Mouse (Mus musculus): ENCODE results near the gene Gm20695. TPM values are rescaled to one million over a fixed set of nuclear protein-coding genes. Genes with fewer than 3 reads are reported as not detected.

Gm20695 gene
- total RNA-seq, 2 experiments from 2014 or later = 0.44 to 0.55 TPM

DNA sequence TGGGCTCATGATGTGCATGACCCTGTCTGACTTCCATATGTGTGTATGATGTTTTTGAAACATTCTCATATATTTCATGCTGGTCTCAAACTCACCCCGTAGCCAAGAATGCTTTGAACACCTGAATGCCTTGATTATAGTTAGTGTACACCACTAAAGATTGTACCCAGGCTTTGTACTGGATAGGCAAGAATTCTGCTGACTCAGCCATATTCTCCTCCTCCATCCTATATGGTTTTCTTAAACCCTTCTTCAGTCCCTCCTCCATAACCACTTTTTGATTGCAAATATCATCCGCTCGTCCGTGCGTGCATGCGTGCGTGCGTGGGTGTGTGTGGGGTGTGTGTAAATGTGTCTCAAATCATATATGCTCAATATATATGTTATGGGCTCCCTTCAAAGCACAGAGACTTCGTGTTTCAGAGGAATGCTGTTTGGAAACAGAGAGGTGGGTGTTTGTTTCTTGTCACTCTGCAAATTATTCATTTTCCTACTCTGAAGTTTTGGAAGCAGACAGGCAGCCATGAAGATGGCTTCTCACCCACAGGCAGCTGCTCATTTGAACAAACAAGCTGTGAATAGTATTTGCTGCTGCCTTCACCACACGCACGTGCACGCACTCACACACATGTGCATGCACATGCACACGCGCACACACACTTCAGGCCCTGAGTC is 7.3 kb downstream of the Gm20695 start:
- intact Hi-C loops (cut with DNase I) = no loop called here
- peak in 1 of 2 experiments; percentile 54 for DNase-seq (ENCODE audit: low spot score in 2 of 2)

DNA sequence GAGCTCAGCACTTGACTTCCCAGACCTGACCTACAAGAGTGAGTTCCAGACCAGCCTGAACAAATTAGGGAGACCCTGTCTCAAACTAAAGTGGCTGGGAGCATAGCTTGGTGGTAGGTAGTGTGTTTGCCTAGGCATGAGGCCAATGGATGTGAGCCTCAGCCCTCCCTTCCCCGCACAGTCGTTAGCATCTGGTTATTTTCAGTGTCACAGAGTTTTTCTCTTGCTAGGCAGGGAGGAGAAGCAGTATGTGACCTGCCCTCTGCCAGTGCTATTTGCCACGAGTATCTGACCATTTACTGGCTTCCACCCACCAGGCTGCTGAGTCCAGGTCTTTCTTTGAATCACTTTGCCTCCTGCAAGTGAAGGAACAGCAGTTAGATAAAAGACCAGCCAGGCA is 9.3 kb downstream of the Gm20695 start:
- intact Hi-C loops (cut with DNase I) = no loop called here
- no peak for DNase-seq (ENCODE audit: low spot score in 2 of 2)

DNA sequence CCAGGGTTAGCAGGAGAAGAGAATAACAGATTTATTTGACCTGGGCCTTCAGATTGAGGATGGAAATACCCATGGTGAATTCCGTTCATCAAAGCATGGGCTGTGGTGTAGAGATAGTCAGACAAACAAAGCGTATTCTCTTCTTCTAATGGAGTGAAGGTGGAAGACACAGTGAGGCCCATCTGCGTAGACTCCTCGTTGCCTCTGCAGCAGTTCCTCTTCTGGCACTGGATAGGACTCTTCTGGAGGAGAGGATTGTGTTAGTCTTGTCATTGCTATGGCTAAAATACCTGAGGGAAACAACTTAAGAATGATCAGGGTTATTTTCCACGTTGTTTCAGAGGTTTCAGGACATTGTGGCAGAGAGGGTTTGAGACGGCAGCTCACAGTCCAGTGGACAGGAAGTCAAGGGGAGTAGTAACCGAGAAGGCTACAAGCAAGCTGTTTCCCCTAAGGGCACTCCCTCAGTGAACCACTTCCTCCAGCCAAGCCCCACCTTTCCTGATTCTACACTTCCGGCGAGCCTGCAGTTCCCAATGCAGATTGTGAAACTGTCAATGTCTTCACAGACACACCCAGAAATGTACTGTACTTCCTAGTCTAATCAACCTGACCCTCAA is 10.8 kb downstream of the Gm20695 start:
- intact Hi-C loops (cut with DNase I) = no loop called here
- DNase-seq (ENCODE audit: low spot score in 2 of 2) = no peak

DNA sequence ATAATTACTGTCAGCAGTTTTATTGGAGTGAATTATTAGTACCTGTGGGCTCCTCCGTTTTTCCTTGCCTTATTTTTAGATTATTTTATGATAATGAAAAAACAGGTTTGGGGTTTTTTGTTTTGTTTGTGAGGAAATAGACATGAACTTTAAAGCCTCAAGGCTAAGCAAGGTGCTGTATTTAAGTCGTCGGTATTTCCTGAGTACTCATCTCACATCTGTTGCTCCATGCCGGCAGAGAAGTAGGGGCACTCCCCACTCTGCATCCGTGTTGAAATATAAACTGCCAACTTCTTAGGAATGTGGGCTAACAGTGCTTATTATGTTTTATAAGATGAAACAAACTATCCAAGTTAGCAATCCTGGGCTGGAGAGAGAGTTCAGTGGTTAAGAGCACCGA is 11.6 kb downstream of the Gm20695 start:
- no peak for DNase-seq (ENCODE audit: low spot score in 2 of 2)
- intact Hi-C loops (cut with DNase I) = no loop called here

DNA sequence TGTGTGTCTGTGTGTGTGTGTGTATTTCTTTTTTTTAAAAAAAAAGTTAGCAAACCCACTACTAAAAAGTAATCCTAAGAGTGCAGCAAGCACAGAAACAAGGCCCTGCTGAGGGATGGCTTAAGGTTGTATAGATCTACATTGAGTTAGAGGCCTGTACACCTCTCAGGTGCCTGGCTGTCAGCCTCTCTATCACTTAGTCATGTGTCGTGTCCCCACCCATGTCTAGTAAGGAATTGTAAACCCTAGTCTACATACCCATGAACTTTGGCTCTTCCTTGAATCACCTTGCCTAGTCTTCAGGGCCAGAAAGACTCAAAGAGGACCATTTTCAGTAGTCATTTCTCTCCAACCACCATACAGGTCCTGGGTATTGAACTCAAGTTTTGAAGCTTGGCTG is 12.1 kb downstream of the Gm20695 start:
- DNase-seq (ENCODE audit: low spot score in 2 of 2) = no peak
- intact Hi-C loops (cut with DNase I) = no loop called here

DNA sequence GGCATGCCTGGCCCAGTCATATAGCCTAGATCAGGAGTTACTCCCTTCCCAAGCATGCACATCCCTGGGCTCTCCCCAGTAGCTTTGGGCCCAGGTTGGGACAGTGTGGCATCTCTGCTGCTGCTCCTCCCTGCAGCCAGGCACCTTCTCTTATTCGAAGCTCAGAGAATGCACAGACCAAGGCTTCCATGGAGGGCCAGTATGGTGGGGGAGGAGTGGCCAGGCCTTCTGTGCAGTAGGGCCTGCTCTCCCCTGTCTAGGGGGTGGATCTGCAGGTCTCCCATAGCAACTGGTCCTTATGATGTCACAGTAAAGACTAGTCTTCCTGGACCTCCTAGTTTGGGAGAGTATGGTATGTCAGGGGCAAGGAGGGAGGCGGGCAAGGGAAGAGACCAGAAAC is 23.0 kb downstream of the Gm20695 start:
- intact Hi-C loops (cut with DNase I) = loop anchor here (10.0 kb wide), 1 partner anchor 163 kb away; the partner anchor contains the start of gene Zfp263
- no peak for DNase-seq (ENCODE audit: low spot score in 2 of 2)

DNA sequence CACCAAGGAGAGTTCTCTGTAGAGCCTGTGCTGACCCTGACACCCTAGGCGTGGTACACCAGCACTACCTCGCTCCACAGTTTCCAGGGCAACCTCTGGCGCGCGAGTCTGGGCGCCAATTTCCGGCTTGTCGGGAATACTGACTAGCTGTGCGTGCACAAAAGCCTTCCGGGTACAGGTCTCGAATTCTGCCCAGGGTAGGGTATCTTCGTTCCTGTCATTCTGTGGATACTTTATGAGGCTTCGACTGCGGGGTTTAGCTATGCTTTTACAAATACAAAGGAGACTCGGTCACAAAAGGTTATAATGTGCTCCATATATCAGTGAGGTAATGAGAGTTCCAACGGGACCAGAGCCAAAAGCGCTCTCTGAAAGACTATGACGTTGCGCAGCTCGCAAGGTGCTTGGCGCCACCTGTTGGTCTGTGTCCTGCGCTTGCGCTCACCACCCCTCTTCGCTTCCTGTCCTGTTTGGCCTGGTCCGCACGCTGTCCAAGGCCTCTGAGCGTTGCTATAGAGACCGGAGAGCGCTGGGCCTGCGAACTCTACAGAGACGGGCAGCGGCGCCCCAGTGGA is 24.2 kb downstream of the Gm20695 start, which contains the start of the genes 1700037C18Rik and Cluap1:
Gene 1700037C18Rik (minus strand): TSS at position 153 of the 575 bp plus-strand sequence.
Gene Cluap1 (plus strand): TSS at position 265 of the 575 bp plus-strand sequence.
- intact Hi-C loops (cut with DNase I) = loop anchor here (1.0 to 10.0 kb wide), 2 partner anchors 24 to 164 kb away; partner anchors contain the start of genes Gm20695, Zfp263 and Zfp597
- peak; percentile 95 to 96 for DNase-seq (ENCODE audit: low spot score in 2 of 2)

DNA sequence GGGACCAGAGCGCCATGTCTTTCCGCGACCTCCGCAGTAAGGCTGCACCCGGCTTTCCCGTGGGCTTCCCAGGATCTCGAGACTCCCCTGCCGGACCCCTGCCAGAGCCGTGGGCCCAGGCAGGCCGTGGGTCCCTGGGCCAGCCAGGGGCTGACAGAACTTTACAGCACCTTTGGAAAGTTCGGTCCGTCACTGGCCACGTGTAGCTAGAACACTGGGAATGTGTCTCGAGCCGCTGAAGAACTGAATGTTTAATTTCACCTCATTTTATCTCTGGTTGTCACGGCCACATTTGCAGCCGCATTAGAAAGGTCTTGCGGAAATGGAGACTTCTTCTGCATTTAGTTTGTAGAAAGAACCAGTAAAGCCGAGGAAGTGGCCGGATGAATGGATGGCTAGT is 24.7 kb downstream of the Gm20695 start:
- intact Hi-C loops (cut with DNase I) = loop anchor here (10.0 kb wide), 1 partner anchor 164 kb away; the partner anchor contains the start of gene Zfp263
- no peak for DNase-seq (ENCODE audit: low spot score in 2 of 2)

DNA sequence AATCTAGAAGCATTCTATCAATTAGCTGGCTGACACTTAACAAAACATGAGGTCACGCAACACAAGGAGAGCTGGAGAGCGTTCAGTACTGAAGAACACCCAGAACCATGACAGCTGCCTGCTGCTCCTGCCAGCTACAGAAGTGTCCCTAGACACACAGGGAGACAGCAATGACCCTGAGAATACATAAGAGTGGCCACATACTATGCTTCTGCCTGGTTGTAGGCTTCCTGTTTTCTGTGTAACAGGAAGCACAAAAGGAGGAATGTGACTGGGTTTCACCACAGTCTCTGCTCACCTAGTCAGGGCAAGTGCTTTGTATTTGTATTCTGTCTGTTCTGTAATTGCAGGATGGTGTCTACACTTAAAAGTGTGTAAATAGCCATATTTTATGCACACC is 36.3 kb downstream of the Gm20695 start:
- intact Hi-C loops (cut with DNase I) = loop anchor here (5.0 kb wide), 1 partner anchor 62 kb away; no protein-coding TSS in a partner anchor
- no peak for DNase-seq (ENCODE audit: low spot score in 2 of 2)

DNA sequence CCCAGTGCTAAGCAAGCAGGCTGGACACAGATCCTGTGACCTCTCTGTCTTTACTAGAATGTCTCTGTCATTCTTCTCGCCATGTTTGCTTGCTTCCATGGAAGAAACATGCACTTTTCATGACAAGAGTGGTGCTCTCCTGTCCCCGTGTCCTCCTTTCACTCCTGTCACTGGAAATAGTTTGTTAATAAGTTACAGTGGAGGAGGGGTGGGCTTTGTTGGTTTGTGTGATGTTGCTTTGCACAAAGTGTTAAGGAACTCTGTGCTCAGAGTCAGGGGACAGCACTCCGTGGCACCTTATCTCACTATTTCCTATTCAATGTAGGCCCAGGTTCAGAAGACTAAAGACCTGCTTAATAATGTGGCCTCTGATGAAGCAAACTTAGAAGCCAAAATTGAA is 39.1 kb downstream of the Gm20695 start:
- intact Hi-C loops (cut with DNase I) = loop anchor here (5.0 kb wide), 1 partner anchor 59 kb away; no protein-coding TSS in a partner anchor
- no peak for DNase-seq (ENCODE audit: low spot score in 2 of 2)

DNA sequence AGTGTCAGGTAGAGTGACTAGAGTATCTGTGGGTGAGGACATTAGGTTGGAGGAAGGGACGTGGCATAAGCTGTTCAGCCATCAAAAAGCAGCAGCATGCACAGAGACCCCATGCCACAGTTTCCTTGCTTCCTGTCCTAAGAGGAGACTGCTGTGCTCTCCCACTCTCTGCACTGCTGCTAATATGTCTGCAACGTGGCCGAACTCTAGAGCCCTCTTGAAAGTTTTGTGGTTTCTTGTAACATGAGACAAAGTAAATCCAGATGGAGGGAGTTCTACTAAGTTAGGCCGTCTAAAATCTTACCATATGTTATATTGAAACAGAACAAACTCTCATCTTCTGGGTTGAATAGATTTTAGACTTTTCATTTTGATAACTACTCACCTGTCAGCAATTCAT is 39.5 kb downstream of the Gm20695 start:
- DNase-seq (ENCODE audit: low spot score in 2 of 2) = no peak
- intact Hi-C loops (cut with DNase I) = loop anchor here (5.0 kb wide), 1 partner anchor 58 kb away; no protein-coding TSS in a partner anchor

DNA sequence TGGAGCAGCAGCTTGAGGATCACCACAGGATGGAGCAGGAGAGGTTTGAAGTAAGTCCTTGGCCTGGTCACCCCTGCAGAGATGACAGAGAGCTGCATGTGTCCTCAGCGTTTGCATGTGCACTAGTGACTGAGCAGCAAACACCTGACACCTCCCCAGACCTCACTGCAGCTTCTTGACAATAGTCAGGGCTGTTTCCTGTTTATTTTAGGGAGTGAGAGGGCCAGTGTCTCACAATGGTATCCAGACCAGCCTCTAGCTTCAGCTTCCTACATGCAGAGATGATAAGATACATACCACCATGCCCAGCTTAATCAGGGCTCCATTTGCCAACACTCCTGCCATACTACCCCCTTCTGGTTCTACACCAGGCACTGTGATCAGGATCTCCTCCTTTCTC is 44.1 kb downstream of the Gm20695 start:
- intact Hi-C loops (cut with DNase I) = no loop called here

DNA sequence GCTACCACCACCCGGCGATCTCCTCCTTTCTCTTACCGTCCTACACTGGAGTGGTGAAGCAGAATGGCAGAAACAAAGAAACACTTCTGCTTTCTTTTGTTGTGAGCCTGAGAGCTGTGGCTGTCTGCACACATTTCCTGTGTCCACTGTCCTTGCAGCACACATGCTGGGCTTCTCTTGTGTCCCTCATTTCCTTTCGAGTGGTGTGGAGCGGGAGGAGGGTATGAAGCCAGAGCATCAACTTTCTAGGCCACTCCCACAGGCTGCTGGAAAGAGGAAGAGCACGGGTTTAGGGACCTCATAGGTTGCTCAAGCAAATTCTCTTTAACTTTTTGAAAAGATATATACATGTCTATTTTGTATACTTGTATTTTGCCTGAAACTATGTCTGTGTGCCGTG is 44.7 kb downstream of the Gm20695 start:
- intact Hi-C loops (cut with DNase I) = no loop called here
- DNase-seq (ENCODE audit: low spot score in 2 of 2) = peak in 1 of 2 experiments; percentile 25

More for the DNA sequence above, 44.1 kb downstream of the Gm20695 start:
- DNase-seq (ENCODE audit: low spot score in 2 of 2) = no peak

DNA sequence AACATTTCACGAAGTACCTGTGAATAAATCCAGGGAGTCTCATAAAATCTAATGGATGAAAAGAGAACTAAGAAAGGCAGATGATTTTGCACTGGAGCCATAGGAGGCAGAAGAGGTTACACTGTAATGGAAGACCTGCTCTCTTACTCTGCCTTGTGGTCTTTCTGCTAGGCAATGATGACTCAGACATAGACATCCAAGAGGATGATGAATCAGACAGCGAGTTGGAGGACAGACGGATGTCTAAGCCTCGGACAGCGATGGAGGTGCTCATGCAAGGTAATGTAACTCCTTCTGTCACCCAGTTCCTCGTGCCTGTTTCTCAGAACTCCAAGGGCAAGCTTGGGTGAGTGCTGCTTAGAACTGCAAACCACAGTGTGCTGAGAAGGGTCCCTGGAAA is 49.1 kb downstream of the Gm20695 start:
- intact Hi-C loops (cut with DNase I) = no loop called here
- DNase-seq (ENCODE audit: low spot score in 2 of 2) = no peak

DNA sequence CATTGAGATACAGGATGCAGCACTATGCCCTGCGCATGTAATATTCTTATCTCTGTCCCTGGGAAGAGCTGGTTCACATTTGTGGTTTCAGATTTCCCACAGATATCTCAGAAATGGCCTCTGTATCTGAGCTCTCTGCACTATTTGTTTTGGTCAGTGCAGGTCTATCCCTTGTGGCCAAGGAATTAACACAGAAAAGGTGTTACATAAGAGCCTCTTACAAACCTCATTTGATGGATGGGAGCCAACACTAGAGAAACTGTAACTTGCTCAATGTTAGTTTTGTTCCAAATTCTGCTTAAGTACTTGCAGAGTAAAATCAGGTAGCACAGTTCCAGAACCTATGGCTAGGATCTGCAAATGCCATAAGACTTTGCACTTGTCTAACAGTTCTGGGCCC is 49.6 kb downstream of the Gm20695 start:
- intact Hi-C loops (cut with DNase I) = no loop called here

DNA sequence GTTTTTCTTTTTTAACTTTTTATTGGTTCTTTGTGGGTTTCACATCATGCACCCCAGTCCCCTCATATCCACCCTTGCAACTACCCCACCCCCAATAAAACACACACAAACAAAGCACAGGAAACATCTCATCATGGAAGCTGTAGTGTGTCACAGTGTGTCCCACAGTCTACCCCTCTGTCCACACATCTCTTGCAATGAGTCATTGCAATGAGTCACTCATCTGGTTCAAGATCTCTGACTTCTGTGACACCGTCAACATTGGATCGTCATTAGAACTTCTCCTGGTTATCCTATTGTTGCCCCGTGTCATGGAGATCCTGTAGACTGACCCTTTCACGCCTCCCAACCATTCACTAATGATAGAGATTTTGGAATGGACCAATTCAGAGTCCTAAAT is 50.3 kb downstream of the Gm20695 start:
- no peak for DNase-seq (ENCODE audit: low spot score in 2 of 2)
- intact Hi-C loops (cut with DNase I) = no loop called here

More for the DNA sequence above, 49.6 kb downstream of the Gm20695 start:
- DNase-seq (ENCODE audit: low spot score in 2 of 2) = no peak

DNA sequence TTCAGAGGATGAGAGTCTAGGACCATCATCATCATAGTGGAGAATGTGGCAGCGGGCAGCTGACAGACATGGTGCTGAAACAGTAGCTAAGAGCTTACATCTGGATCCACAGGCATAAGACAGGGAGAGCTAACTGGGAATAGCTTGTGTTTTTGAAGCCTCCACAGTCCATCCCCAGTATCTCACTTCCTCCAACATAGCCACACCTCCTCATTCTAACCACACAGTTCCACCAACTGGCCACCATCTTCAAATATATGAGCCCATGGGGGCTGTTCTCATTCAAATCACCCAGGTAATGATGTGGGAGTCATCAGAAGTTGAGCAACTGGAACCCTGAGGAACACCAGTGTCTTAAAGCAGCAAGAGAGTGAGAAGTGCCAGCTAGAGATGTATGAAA is 66.7 kb downstream of the Gm20695 start:
- no peak for DNase-seq (ENCODE audit: low spot score in 2 of 2)
- intact Hi-C loops (cut with DNase I) = no loop called here

DNA sequence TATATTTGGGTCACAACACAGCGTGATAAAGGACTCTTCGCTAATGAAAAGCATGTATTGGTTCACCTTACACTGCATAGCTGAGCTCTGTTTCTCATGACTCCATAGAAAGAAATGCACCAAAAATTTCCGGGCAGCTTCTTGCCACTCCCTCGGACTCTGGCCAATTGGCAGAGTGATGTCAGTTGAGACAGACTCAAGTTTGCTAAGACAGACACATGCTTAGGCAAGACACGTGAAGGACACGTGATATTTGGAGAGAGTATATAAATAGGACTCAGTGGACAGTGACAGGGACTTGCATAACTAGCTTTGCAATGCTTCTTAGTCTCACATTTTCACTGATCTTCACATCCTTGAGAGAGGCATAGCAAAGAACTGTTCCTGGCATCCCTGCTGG is 71.9 kb downstream of the Gm20695 start:
- intact Hi-C loops (cut with DNase I) = no loop called here
- DNase-seq (ENCODE audit: low spot score in 2 of 2) = peak in 1 of 2 experiments; percentile 13

DNA sequence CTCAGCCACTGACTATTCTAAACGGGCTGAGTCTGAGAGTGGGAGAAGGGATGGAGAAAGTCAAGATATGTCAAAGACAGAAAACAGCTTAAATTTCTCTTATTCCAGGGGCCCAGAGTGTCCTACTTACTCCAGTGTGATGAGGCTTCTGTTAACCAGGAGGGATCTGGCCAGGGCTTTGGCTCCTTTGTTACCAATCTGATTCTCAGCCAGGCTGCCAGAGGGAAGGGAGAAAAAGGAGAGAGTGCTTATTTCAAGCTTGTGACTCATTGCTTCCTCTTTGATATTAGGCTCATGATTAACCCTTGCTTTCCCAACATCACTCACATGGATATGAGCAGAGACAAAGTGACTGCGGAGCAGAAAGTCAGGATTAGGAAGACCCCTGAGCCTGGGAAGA is 74.8 kb downstream of the Gm20695 start:
- no peak for DNase-seq (ENCODE audit: low spot score in 2 of 2)
- intact Hi-C loops (cut with DNase I) = no loop called here

DNA sequence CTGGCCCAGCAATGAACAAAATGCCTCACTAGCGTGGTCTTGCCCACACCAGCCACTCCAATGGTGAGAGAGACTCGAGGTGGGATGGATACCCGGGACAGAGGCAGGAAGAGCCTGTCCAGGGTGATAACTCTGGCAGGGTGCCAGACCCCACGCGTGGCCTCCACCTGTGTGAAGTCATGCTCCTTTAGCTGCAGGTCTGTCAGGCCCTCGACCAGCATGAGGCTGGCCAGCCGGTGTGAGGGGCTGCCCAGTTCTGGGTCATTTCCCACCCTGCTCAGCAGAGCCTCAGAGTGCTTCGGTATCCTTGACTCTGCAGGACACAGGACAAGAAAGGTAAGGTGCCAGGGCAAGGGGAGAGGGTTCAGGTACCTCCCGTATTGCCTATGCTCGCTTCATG is 80.5 kb downstream of the Gm20695 start:
- intact Hi-C loops (cut with DNase I) = no loop called here
- DNase-seq (ENCODE audit: low spot score in 2 of 2) = no peak
